Mouse (Mus musculus) lung, postnatal 10 days (tissue): ENCODE data around the gene Eif4enif1.

Source experiments
- DNase-seq: peaks from one replicate; pipeline ENCODE4 v3.0.0; 2021

Gene Eif4enif1

GRCm38 (mm10) chr11:3278351-3278750 is 76.2 kb downstream of the Eif4enif1 start:
- no peak for DNase-seq

GRCm38 (mm10) chr11:3279729-3280128 is 77.5 kb downstream of the Eif4enif1 start:
- no peak for DNase-seq

- no peak for DNase-seq
These were observed 80.7 kb downstream of the Eif4enif1 start for GRCm38 (mm10) chr11:3282887-3283286.

- DNase-seq = peak; percentile 36
These were observed 81.5 kb downstream of the Eif4enif1 start for GRCm38 (mm10) chr11:3283645-3284044.

- no peak for DNase-seq
These were observed 83.7 kb downstream of the Eif4enif1 start for GRCm38 (mm10) chr11:3285940-3286339.

- no peak for DNase-seq
These were observed 84.9 kb downstream of the Eif4enif1 start for GRCm38 (mm10) chr11:3287131-3287530.

GRCm38 (mm10) chr11:3287921-3288320 is 85.7 kb downstream of the Eif4enif1 start:
- no peak for DNase-seq

- peak; percentile 73 for DNase-seq
These were observed 86.5 kb downstream of the Eif4enif1 start, which contains the start of gene Patz1 for GRCm38 (mm10) chr11:3288521-3289301. TSS of gene Patz1 (plus strand) at chr11:3288874.

- peak; percentile 93 for DNase-seq
These were observed 87.2 kb downstream of the Eif4enif1 start for GRCm38 (mm10) chr11:3289302-3289802.

GRCm38 (mm10) chr11:3289803-3290639 is 87.8 kb downstream of the Eif4enif1 start:
- peak; percentile 91 for DNase-seq

- peak; percentile 49 for DNase-seq
These were observed 88.6 kb downstream of the Eif4enif1 start for GRCm38 (mm10) chr11:3290640-3291310.

GRCm38 (mm10) chr11:3291311-3292061 is 89.3 kb downstream of the Eif4enif1 start:
- DNase-seq = no peak

- DNase-seq = peak; percentile 67
These were observed 89.8 kb downstream of the Eif4enif1 start for GRCm38 (mm10) chr11:3292062-3292421.

GRCm38 (mm10) chr11:3292711-3293249 is 90.6 kb downstream of the Eif4enif1 start:
- DNase-seq = peak; percentile 64

GRCm38 (mm10) chr11:3293361-3293760 is 91.2 kb downstream of the Eif4enif1 start:
- no peak for DNase-seq
